Mouse (Mus musculus): Measurements from ENCODE around the gene Mast2. TPM values are rescaled to one million over a fixed set of nuclear protein-coding genes. Genes with fewer than 3 reads are reported as not detected.

The Mast2 gene
- total RNA-seq, 2 experiments from 2014 or later: 100 to 104 TPM

- DNase-seq (ENCODE audit: low spot score in 2 of 2): no peak
These were observed 51.0 kb downstream of the Mast2 start for GRCm38 (mm10) chr4:116412993-116413392.

- no peak for DNase-seq (ENCODE audit: low spot score in 2 of 2)
These were observed 52.6 kb downstream of the Mast2 start for GRCm38 (mm10) chr4:116411401-116411800.

- DNase-seq (ENCODE audit: low spot score in 2 of 2): no peak
These were observed 57.3 kb downstream of the Mast2 start for GRCm38 (mm10) chr4:116406668-116407067.

GRCm38 (mm10) chr4:116405955-116406351 lies 58.0 kb downstream of the Mast2 start:
- peak; percentile 37 to 45 for DNase-seq (ENCODE audit: low spot score in 2 of 2)

- DNase-seq (ENCODE audit: low spot score in 2 of 2): no peak
These were observed 58.6 kb downstream of the Mast2 start for GRCm38 (mm10) chr4:116405276-116405954.

- peak; percentile 16 to 71 for DNase-seq (ENCODE audit: low spot score in 2 of 2)
These were observed 60.1 kb downstream of the Mast2 start for GRCm38 (mm10) chr4:116403884-116404283.

- DNase-seq (ENCODE audit: low spot score in 2 of 2): no peak
These were observed 61.3 kb downstream of the Mast2 start for GRCm38 (mm10) chr4:116402708-116403107.

- no peak for DNase-seq (ENCODE audit: low spot score in 2 of 2)
These were observed 65.9 kb downstream of the Mast2 start for GRCm38 (mm10) chr4:116398051-116398450.

GRCm38 (mm10) chr4:116377973-116378667 lies 85.9 kb downstream of the Mast2 start:
- DNase-seq (ENCODE audit: low spot score in 2 of 2): no peak

GRCm38 (mm10) chr4:116371676-116372075 lies 92.3 kb downstream of the Mast2 start:
- DNase-seq (ENCODE audit: low spot score in 2 of 2): peak; percentile 57 to 78

GRCm38 (mm10) chr4:116358099-116358498 lies 105.9 kb downstream of the Mast2 start:
- no peak for DNase-seq (ENCODE audit: low spot score in 2 of 2)

GRCm38 (mm10) chr4:116352919-116353318 lies 111.1 kb downstream of the Mast2 start:
- DNase-seq (ENCODE audit: low spot score in 2 of 2): no peak

GRCm38 (mm10) chr4:116352496-116352895 lies 111.5 kb downstream of the Mast2 start:
- no peak for DNase-seq (ENCODE audit: low spot score in 2 of 2)

- peak; percentile 29 to 71 for DNase-seq (ENCODE audit: low spot score in 2 of 2)
These were observed 121.9 kb downstream of the Mast2 start for GRCm38 (mm10) chr4:116342119-116342518.

GRCm38 (mm10) chr4:116336294-116336693 lies 127.7 kb downstream of the Mast2 start:
- no peak for DNase-seq (ENCODE audit: low spot score in 2 of 2)

GRCm38 (mm10) chr4:116329256-116329655 lies 134.7 kb downstream of the Mast2 start:
- DNase-seq (ENCODE audit: low spot score in 2 of 2): no peak

- DNase-seq (ENCODE audit: low spot score in 2 of 2): no peak
These were observed 141.9 kb downstream of the Mast2 start for GRCm38 (mm10) chr4:116322127-116322526.

- no peak for DNase-seq (ENCODE audit: low spot score in 2 of 2)
These were observed 146.4 kb downstream of the Mast2 start for GRCm38 (mm10) chr4:116317575-116317974.

- no peak for DNase-seq (ENCODE audit: low spot score in 2 of 2)
These were observed 159.4 kb downstream of the Mast2 start for GRCm38 (mm10) chr4:116304551-116304950.

- no peak for DNase-seq (ENCODE audit: low spot score in 2 of 2)
These were observed 163.1 kb downstream of the Mast2 start for GRCm38 (mm10) chr4:116300878-116301355.

- no peak for DNase-seq (ENCODE audit: low spot score in 2 of 2)
These were observed 170.7 kb downstream of the Mast2 start for GRCm38 (mm10) chr4:116293296-116293695.

GRCm38 (mm10) chr4:116291561-116291960 lies 172.4 kb downstream of the Mast2 start:
- DNase-seq (ENCODE audit: low spot score in 2 of 2): no peak

Data from layer of hippocampus, postnatal 14 days (tissue).